Mouse (Mus musculus): ENCODE measurements at regions not wholly inside any gene's neighbourhood (a gene's known extent, or its start where the extent isn't known, plus 50 kb on each side); places are given as distances from the start of the nearest gene placed in this dataset.

GRCm38 (mm10) chr9:80732971-80733370 lies 267.7 kb upstream of the Impg1 start:
- DNase-seq (ENCODE audit: extremely low read depth, low read depth, low spot score), result peak; percentile 9
- no peaks in the 10 kb centered on the region for H3K36me3 ChIP-seq (ENCODE audit: control insufficient read depth, insufficient read depth, low read length)
- H3K79me2 ChIP-seq (ENCODE audit: control insufficient read depth, insufficient read depth, low read length), result no peaks in the 10 kb centered on the region
- 49% methylated on average over 1 of the region's 1 CpGs for WGBS
- H3K9ac ChIP-seq (ENCODE audit: low read depth, low read length), result no peak overlapping the region
- H3K4me3 ChIP-seq (ENCODE audit: insufficient read depth, low read depth, low read length), result no peak overlapping the region
- H3K27ac ChIP-seq (replicated peaks; ENCODE audit: insufficient read depth, low read depth, low read length), result no peak overlapping the region
- no peaks in the 10 kb centered on the region for H3K27me3 ChIP-seq (ENCODE audit: control insufficient read depth, insufficient read depth, low read length)
- no peaks in the 10 kb centered on the region for H3K4me1 ChIP-seq (ENCODE audit: control insufficient read depth, insufficient read depth, low read length)
- no peak for TF ChIP-seq CTCF (IDR thresholded peaks at IDR 0.05; ENCODE audit: low read depth, low read length)
- no peak for TF ChIP-seq POLR2A (IDR thresholded peaks at IDR 0.05; ENCODE audit: extremely low read depth, insufficient read depth, low read length)

GRCm38 (mm10) chr9:80723638-80724037 lies 258.4 kb upstream of the Impg1 start:
- DNase-seq (ENCODE audit: extremely low read depth, low read depth, low spot score), result peak; percentile 2
- no peaks in the 10 kb centered on the region for H3K36me3 ChIP-seq (ENCODE audit: control insufficient read depth, insufficient read depth, low read length)
- H3K4me3 ChIP-seq (ENCODE audit: insufficient read depth, low read depth, low read length), result no peak overlapping the region
- H3K4me1 ChIP-seq (ENCODE audit: control insufficient read depth, insufficient read depth, low read length), result no peaks in the 10 kb centered on the region
- no peak overlapping the region for H3K27ac ChIP-seq (replicated peaks; ENCODE audit: insufficient read depth, low read depth, low read length)
- no peaks in the 10 kb centered on the region for H3K79me2 ChIP-seq (ENCODE audit: control insufficient read depth, insufficient read depth, low read length)
- no peak overlapping the region for H3K9ac ChIP-seq (ENCODE audit: low read depth, low read length)
- no peak for TF ChIP-seq CTCF (IDR thresholded peaks at IDR 0.05; ENCODE audit: low read depth, low read length)
- TF ChIP-seq POLR2A (IDR thresholded peaks at IDR 0.05; ENCODE audit: extremely low read depth, insufficient read depth, low read length), result no peak
- no peaks in the 10 kb centered on the region for H3K27me3 ChIP-seq (ENCODE audit: control insufficient read depth, insufficient read depth, low read length)

- no peak for DNase-seq (ENCODE audit: extremely low read depth, low read depth, low spot score)
- 89% methylated on average over 4 of the region's 4 CpGs for WGBS
- Histone ChIP-seq H3K4me1 (ENCODE audit: control insufficient read depth, insufficient read depth, low read length) (no peaks in the 10 kb centered on the region), H3K79me2 (ENCODE audit: control insufficient read depth, insufficient read depth, low read length) (no peaks in the 10 kb centered on the region), H3K9ac (ENCODE audit: low read depth, low read length) (no peak overlapping the region), H3K36me3 (ENCODE audit: control insufficient read depth, insufficient read depth, low read length) (no peaks in the 10 kb centered on the region), H3K27me3 (ENCODE audit: control insufficient read depth, insufficient read depth, low read length) (no peaks in the 10 kb centered on the region), H3K4me3 (ENCODE audit: insufficient read depth, low read depth, low read length) (no peak overlapping the region), H3K27ac (replicated peaks; ENCODE audit: insufficient read depth, low read depth, low read length) (no peak overlapping the region)
- no peak for TF ChIP-seq POLR2A (IDR thresholded peaks at IDR 0.05; ENCODE audit: extremely low read depth, insufficient read depth, low read length)
- TF ChIP-seq CTCF (IDR thresholded peaks at IDR 0.05; ENCODE audit: low read depth, low read length), result no peak
Observed at GRCm38 (mm10) chr9:80718516-80718915, 253.2 kb upstream of the Impg1 start.

- H3K4me1 ChIP-seq (ENCODE audit: control insufficient read depth, insufficient read depth, low read length), result no peaks in the 10 kb centered on the region
Observed at GRCm38 (mm10) chr9:80709781-80710180, 244.5 kb upstream of the Impg1 start.

GRCm38 (mm10) chr9:80705264-80705663 lies 240.0 kb upstream of the Impg1 start:
- H3K27me3 ChIP-seq (ENCODE audit: control insufficient read depth, insufficient read depth, low read length), result no peaks in the 10 kb centered on the region
- no peak overlapping the region for H3K27ac ChIP-seq (replicated peaks; ENCODE audit: insufficient read depth, low read depth, low read length)
- DNase-seq (ENCODE audit: extremely low read depth, low read depth, low spot score), result no peak
- TF ChIP-seq POLR2A (IDR thresholded peaks at IDR 0.05; ENCODE audit: extremely low read depth, insufficient read depth, low read length), result no peak
- TF ChIP-seq CTCF (IDR thresholded peaks at IDR 0.05; ENCODE audit: low read depth, low read length), result no peak
- no peak overlapping the region for H3K9ac ChIP-seq (ENCODE audit: low read depth, low read length)
- H3K4me3 ChIP-seq (ENCODE audit: insufficient read depth, low read depth, low read length), result no peak overlapping the region
- no peaks in the 10 kb centered on the region for H3K36me3 ChIP-seq (ENCODE audit: control insufficient read depth, insufficient read depth, low read length)
- H3K79me2 ChIP-seq (ENCODE audit: control insufficient read depth, insufficient read depth, low read length), result no peaks in the 10 kb centered on the region
- no peaks in the 10 kb centered on the region for H3K4me1 ChIP-seq (ENCODE audit: control insufficient read depth, insufficient read depth, low read length)
- 78% methylated on average over 2 of the region's 2 CpGs for WGBS

More at GRCm38 (mm10) chr9:80709781-80710180, 244.5 kb upstream of the Impg1 start:
- H3K9ac ChIP-seq (ENCODE audit: low read depth, low read length), result no peak overlapping the region
- no peaks in the 10 kb centered on the region for H3K27me3 ChIP-seq (ENCODE audit: control insufficient read depth, insufficient read depth, low read length)
- no peak for DNase-seq (ENCODE audit: extremely low read depth, low read depth, low spot score)
- no peaks in the 10 kb centered on the region for H3K79me2 ChIP-seq (ENCODE audit: control insufficient read depth, insufficient read depth, low read length)
- no peak overlapping the region for H3K4me3 ChIP-seq (ENCODE audit: insufficient read depth, low read depth, low read length)
- no peaks in the 10 kb centered on the region for H3K36me3 ChIP-seq (ENCODE audit: control insufficient read depth, insufficient read depth, low read length)
- no peak overlapping the region for H3K27ac ChIP-seq (replicated peaks; ENCODE audit: insufficient read depth, low read depth, low read length)
- TF ChIP-seq CTCF (IDR thresholded peaks at IDR 0.05; ENCODE audit: low read depth, low read length) (no peak), POLR2A (IDR thresholded peaks at IDR 0.05; ENCODE audit: extremely low read depth, insufficient read depth, low read length) (no peak)

GRCm38 (mm10) chr9:80697171-80697570 lies 231.9 kb upstream of the Impg1 start:
- no peaks in the 10 kb centered on the region for H3K27me3 ChIP-seq (ENCODE audit: control insufficient read depth, insufficient read depth, low read length)
- H3K9ac ChIP-seq (ENCODE audit: low read depth, low read length), result no peak overlapping the region
- WGBS, result 77% methylated on average over 2 of the region's 2 CpGs
- no peaks in the 10 kb centered on the region for H3K79me2 ChIP-seq (ENCODE audit: control insufficient read depth, insufficient read depth, low read length)
- TF ChIP-seq POLR2A (IDR thresholded peaks at IDR 0.05; ENCODE audit: extremely low read depth, insufficient read depth, low read length) (no peak), CTCF (IDR thresholded peaks at IDR 0.05; ENCODE audit: low read depth, low read length) (no peak)
- H3K27ac ChIP-seq (replicated peaks; ENCODE audit: insufficient read depth, low read depth, low read length), result no peak overlapping the region
- H3K4me1 ChIP-seq (ENCODE audit: control insufficient read depth, insufficient read depth, low read length), result no peaks in the 10 kb centered on the region
- no peak overlapping the region for H3K4me3 ChIP-seq (ENCODE audit: insufficient read depth, low read depth, low read length)
- H3K36me3 ChIP-seq (ENCODE audit: control insufficient read depth, insufficient read depth, low read length), result no peaks in the 10 kb centered on the region
- DNase-seq (ENCODE audit: extremely low read depth, low read depth, low spot score), result no peak

Measured in liver, adult 2 months (tissue).